Mouse (Mus musculus) heart, adult 8-10 months (tissue): ENCODE results near the gene Muc4. TPM values are rescaled to one million over a fixed set of nuclear protein-coding genes. Genes with fewer than 3 reads are reported as not detected.

Source experiments
- DNase-seq: peaks from one replicate; pipeline ENCODE4 v3.0.0; 2022; ENCODE audit warnings: low spot score
- total RNA-seq, 4 experiments: library from RNA; stranded (reverse); gene quantifications; 2 replicates each; pipeline ENCODE4 v1.2.4; 2022

Gene Muc4
- total RNA-seq, 4 experiments from 2014 or later: 0.29 to 0.50 (median 0.35) TPM

- DNase-seq: peak; percentile 75
Observed at GRCm38 (mm10) chr16:32803252-32803853, 67.7 kb downstream of the Muc4 start.

GRCm38 (mm10) chr16:32803901-32804300, 68.2 kb downstream of the Muc4 start:
- DNase-seq: no peak

- DNase-seq: no peak
Observed at GRCm38 (mm10) chr16:32805151-32805550, 69.5 kb downstream of the Muc4 start.

GRCm38 (mm10) chr16:32807408-32808185, 71.9 kb downstream of the Muc4 start:
- no peak for DNase-seq

- DNase-seq: no peak
Observed at GRCm38 (mm10) chr16:32810321-32810720, 74.6 kb downstream of the Muc4 start, which contains the start of gene Smbd1. Gene Smbd1, minus strand, starts transcription at chr16:32810477.

- DNase-seq: peak; percentile 87
Observed at GRCm38 (mm10) chr16:32812888-32813361, 77.2 kb downstream of the Muc4 start.

- DNase-seq: no peak
Observed at GRCm38 (mm10) chr16:32813362-32813761, 77.7 kb downstream of the Muc4 start.

- DNase-seq: no peak
Observed at GRCm38 (mm10) chr16:32813771-32814170, 78.1 kb downstream of the Muc4 start.

GRCm38 (mm10) chr16:32814539-32814938, 78.9 kb downstream of the Muc4 start:
- peak; percentile 35 for DNase-seq

GRCm38 (mm10) chr16:32815160-32815605, 79.5 kb downstream of the Muc4 start:
- no peak for DNase-seq

- DNase-seq: no peak
Observed at GRCm38 (mm10) chr16:32818036-32818435, 82.3 kb downstream of the Muc4 start.

- no peak for DNase-seq
Observed at GRCm38 (mm10) chr16:32818441-32818840, 82.8 kb downstream of the Muc4 start.

GRCm38 (mm10) chr16:32821772-32822449, 86.2 kb downstream of the Muc4 start:
- peak; percentile 66 for DNase-seq

GRCm38 (mm10) chr16:32822450-32822827, 86.8 kb downstream of the Muc4 start:
- no peak for DNase-seq

GRCm38 (mm10) chr16:32822881-32823280, 87.2 kb downstream of the Muc4 start:
- DNase-seq: no peak

GRCm38 (mm10) chr16:32823487-32823886, 87.8 kb downstream of the Muc4 start:
- no peak for DNase-seq

GRCm38 (mm10) chr16:32824061-32824460, 88.4 kb downstream of the Muc4 start:
- DNase-seq: no peak

- no peak for DNase-seq
Observed at GRCm38 (mm10) chr16:32825380-32825779, 89.7 kb downstream of the Muc4 start.

- DNase-seq: no peak
Observed at GRCm38 (mm10) chr16:32826521-32826920, 90.8 kb downstream of the Muc4 start.

GRCm38 (mm10) chr16:32829104-32829503, 93.4 kb downstream of the Muc4 start:
- DNase-seq: no peak

- no peak for DNase-seq
Observed at GRCm38 (mm10) chr16:32831501-32831900, 95.8 kb downstream of the Muc4 start.
